Mouse (Mus musculus): Measurements from ENCODE around the gene Shank2. TPM values are rescaled to one million over a fixed set of nuclear protein-coding genes. Genes with fewer than 3 reads are reported as not detected.

Gene Shank2
- polyA plus RNA-seq, 1 experiment = 32.5 TPM

DNA sequence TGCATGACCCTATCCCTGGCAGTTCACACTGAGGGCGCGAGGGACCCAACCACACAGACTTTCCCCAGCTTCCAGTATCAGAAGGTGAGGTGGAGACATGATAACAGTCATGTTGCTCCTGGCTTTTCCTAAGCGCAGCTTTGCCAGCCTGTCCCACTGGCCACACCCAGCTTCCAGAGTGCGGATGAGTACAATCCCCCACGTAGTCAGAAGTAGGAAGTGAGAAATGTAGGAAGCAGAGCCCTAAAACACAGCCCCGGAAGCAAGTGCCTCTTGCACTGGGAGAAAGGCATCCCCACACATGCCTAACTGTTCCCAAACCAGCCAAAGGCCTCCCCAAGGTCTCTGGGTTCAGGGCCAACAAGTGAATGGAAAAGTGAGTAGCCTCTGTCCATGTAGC is 314.5 kb downstream of the Shank2 start:
- DNase-seq (ENCODE audit: low read depth) = no peak
- no peak for TF ChIP-seq CTCF (IDR thresholded peaks at IDR 0.05; ENCODE audit: borderline replicate concordance, extremely low read depth, insufficient read depth, insufficient read length)
- no peak for TF ChIP-seq POLR2A (IDR thresholded peaks at IDR 0.05; ENCODE audit: borderline replicate concordance, extremely low read depth, insufficient read depth, insufficient read length, poor library complexity, severe bottlenecking)

- TF ChIP-seq POLR2A (IDR thresholded peaks at IDR 0.05; ENCODE audit: borderline replicate concordance, extremely low read depth, insufficient read depth, insufficient read length, poor library complexity, severe bottlenecking) = no peak
- no peak for TF ChIP-seq CTCF (IDR thresholded peaks at IDR 0.05; ENCODE audit: borderline replicate concordance, extremely low read depth, insufficient read depth, insufficient read length)
- peak; percentile 85 for DNase-seq (ENCODE audit: low read depth)
These were observed 315.1 kb downstream of the Shank2 start for GRCm38 (mm10) chr7:144316797-144317196.

GRCm38 (mm10) chr7:144324077-144324476 is 322.3 kb downstream of the Shank2 start:
- no peak for DNase-seq (ENCODE audit: low read depth)
- TF ChIP-seq POLR2A (IDR thresholded peaks at IDR 0.05; ENCODE audit: borderline replicate concordance, extremely low read depth, insufficient read depth, insufficient read length, poor library complexity, severe bottlenecking) (no peak), CTCF (IDR thresholded peaks at IDR 0.05; ENCODE audit: borderline replicate concordance, extremely low read depth, insufficient read depth, insufficient read length) (no peak)

GRCm38 (mm10) chr7:144324861-144325260 is 323.1 kb downstream of the Shank2 start:
- DNase-seq (ENCODE audit: low read depth) = no peak

DNA sequence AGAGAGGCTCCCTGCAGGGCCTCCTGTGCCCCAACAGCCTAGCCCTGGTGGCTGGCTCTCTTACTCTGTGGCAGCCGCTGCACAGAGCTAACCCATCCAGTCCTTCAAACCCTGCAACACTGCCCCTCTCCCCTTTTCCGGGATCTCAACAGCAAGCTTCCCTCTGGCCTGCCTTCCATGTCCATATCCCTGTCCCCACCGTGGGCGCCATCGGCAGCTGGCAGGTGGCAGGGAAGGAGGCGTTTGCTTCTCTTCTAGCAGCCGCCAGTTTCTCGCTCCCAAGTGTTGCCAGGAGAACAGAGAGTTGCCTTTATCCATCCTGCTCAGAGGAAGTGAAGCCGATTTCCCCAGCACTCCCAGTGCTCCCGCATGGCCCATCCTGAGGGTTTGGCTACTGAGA is 323.9 kb downstream of the Shank2 start:
- TF ChIP-seq CTCF (IDR thresholded peaks at IDR 0.05; ENCODE audit: borderline replicate concordance, extremely low read depth, insufficient read depth, insufficient read length) = no peak
- no peak for TF ChIP-seq POLR2A (IDR thresholded peaks at IDR 0.05; ENCODE audit: borderline replicate concordance, extremely low read depth, insufficient read depth, insufficient read length, poor library complexity, severe bottlenecking)
- peak; percentile 35 for DNase-seq (ENCODE audit: low read depth)

More at GRCm38 (mm10) chr7:144324861-144325260, 323.1 kb downstream of the Shank2 start:
- TF ChIP-seq CTCF (IDR thresholded peaks at IDR 0.05; ENCODE audit: borderline replicate concordance, extremely low read depth, insufficient read depth, insufficient read length) (no peak), POLR2A (IDR thresholded peaks at IDR 0.05; ENCODE audit: borderline replicate concordance, extremely low read depth, insufficient read depth, insufficient read length, poor library complexity, severe bottlenecking) (no peak)

DNA sequence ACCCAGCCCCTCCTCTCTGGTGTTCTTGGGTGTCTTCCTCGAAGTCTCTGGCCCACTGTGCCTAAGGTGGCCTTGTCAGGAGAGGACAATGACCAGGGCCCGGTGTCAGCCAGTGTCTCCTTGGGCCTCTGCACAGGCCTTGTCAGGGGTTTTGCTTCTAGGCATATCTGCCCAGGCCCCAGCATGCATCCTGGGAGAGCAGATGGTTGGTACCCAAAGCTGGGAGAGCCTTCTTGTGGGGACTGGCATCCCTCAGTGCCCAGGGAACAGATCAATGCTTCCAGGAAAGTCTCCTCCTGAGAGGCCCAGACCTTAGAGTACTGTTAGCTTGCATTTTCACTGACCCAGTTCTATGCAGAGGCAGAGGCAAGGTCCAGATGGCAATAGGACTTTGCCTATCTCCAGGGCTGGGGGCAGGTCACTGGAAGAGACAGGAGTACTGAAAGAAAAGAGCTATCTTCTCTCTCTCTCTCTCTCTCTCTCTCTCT is 327.7 kb downstream of the Shank2 start:
- no peak for TF ChIP-seq POLR2A (IDR thresholded peaks at IDR 0.05; ENCODE audit: borderline replicate concordance, extremely low read depth, insufficient read depth, insufficient read length, poor library complexity, severe bottlenecking)
- no peak for TF ChIP-seq CTCF (IDR thresholded peaks at IDR 0.05; ENCODE audit: borderline replicate concordance, extremely low read depth, insufficient read depth, insufficient read length)

GRCm38 (mm10) chr7:144336626-144337025 is 334.9 kb downstream of the Shank2 start:
- DNase-seq (ENCODE audit: low read depth) = no peak
- TF ChIP-seq CTCF (IDR thresholded peaks at IDR 0.05; ENCODE audit: borderline replicate concordance, extremely low read depth, insufficient read depth, insufficient read length) (no peak), POLR2A (IDR thresholded peaks at IDR 0.05; ENCODE audit: borderline replicate concordance, extremely low read depth, insufficient read depth, insufficient read length, poor library complexity, severe bottlenecking) (no peak)

More for the DNA sequence above, 327.7 kb downstream of the Shank2 start:
- DNase-seq (ENCODE audit: low read depth) = no peak

GRCm38 (mm10) chr7:144338694-144339093 is 337.0 kb downstream of the Shank2 start:
- no peak for DNase-seq (ENCODE audit: low read depth)
- TF ChIP-seq CTCF (IDR thresholded peaks at IDR 0.05; ENCODE audit: borderline replicate concordance, extremely low read depth, insufficient read depth, insufficient read length) (no peak), POLR2A (IDR thresholded peaks at IDR 0.05; ENCODE audit: borderline replicate concordance, extremely low read depth, insufficient read depth, insufficient read length, poor library complexity, severe bottlenecking) (no peak)

DNA sequence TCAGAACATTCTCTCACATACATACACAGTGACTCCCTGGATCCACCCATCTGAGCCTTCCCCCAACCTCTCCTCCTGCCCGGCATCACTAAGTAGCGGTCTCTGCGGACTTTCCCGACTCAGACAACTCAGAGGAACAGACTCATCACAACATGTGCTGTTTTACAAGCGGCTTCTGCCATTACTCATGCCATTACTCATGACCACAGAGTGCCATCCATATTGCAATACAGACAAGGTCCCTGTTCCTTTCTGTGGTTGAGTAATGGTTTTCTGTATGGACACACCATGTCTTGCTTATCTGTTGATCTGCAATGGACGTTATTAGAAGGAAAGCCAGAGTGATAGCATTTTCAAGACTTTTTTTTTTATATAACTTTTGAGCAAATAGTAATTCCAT is 338.6 kb downstream of the Shank2 start:
- DNase-seq (ENCODE audit: low read depth) = no peak
- TF ChIP-seq POLR2A (IDR thresholded peaks at IDR 0.05; ENCODE audit: borderline replicate concordance, extremely low read depth, insufficient read depth, insufficient read length, poor library complexity, severe bottlenecking) = no peak
- no peak for TF ChIP-seq CTCF (IDR thresholded peaks at IDR 0.05; ENCODE audit: borderline replicate concordance, extremely low read depth, insufficient read depth, insufficient read length)

DNA sequence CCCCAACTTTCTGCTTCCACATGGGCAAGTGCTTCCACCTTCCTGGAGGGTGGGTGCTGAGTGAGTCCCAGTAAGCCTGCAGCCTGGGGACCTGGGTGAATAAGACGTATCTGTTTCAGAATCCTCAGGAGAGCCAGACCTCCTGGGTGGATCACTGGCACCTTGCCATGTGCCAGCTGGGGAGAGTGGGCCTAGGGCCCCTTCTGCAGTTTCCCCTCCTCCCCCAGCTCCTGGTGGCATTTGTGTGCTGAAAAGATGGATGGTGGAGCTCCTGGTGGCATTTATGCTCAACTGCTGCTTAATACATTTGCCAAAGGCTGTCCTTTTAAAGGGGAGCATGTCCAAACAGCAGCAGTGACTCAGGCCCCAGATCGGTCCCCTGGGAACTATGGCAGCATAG is 364.4 kb downstream of the Shank2 start:
- no peak for TF ChIP-seq CTCF (IDR thresholded peaks at IDR 0.05; ENCODE audit: borderline replicate concordance, extremely low read depth, insufficient read depth, insufficient read length)
- TF ChIP-seq POLR2A (IDR thresholded peaks at IDR 0.05; ENCODE audit: borderline replicate concordance, extremely low read depth, insufficient read depth, insufficient read length, poor library complexity, severe bottlenecking) = no peak
- DNase-seq (ENCODE audit: low read depth) = peak; percentile 18

- no peak for DNase-seq (ENCODE audit: low read depth)
- TF ChIP-seq POLR2A (IDR thresholded peaks at IDR 0.05; ENCODE audit: borderline replicate concordance, extremely low read depth, insufficient read depth, insufficient read length, poor library complexity, severe bottlenecking) = no peak
- no peak for TF ChIP-seq CTCF (IDR thresholded peaks at IDR 0.05; ENCODE audit: borderline replicate concordance, extremely low read depth, insufficient read depth, insufficient read length)
These were observed 371.3 kb downstream of the Shank2 start for GRCm38 (mm10) chr7:144373059-144373458.

DNA sequence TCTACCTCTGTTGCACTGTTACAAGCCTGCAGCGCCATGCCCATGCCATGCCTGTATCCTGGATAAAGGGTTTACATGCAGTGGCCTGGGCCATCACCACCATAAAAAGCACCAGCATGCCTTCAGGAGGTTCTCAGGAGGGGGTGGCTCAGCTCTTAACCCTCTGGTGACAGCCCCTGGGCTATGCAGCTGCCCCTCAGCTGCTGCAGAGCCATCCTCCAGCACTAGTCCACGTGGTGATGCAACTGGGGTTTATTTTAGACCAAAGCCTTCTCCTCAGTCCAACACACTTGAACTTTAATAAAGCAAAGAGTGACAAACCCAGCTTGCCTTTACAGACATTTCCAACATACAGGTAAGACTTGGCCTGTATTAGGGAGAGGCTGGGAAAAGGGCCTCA is 373.8 kb downstream of the Shank2 start:
- TF ChIP-seq POLR2A (IDR thresholded peaks at IDR 0.05; ENCODE audit: borderline replicate concordance, extremely low read depth, insufficient read depth, insufficient read length, poor library complexity, severe bottlenecking) (no peak), CTCF (IDR thresholded peaks at IDR 0.05; ENCODE audit: borderline replicate concordance, extremely low read depth, insufficient read depth, insufficient read length) (no peak)
- no peak for DNase-seq (ENCODE audit: low read depth)

Measured in brain, embryonic 14.5 days (tissue).